Mouse (Mus musculus) limb, embryonic 12.5 days (tissue): Measurements from ENCODE around the gene Eif2s1. TPM values are rescaled to one million over a fixed set of nuclear protein-coding genes. Genes with fewer than 3 reads are reported as not detected.

Experiments used
- ATAC-seq: fragments of 200-750 bp; cut with Nextera tagmentation; 2 replicates; pipeline ENCODE4 v1.8.0; 2017; ENCODE audit warnings: low read depth, moderate TSS enrichment; ENCODE audit not compliant: insufficient number of reproducible peaks, insufficient read depth, low FRiP score, low TSS enrichment
- H3K27ac ChIP-seq: fragments of 300-500 bp; sonication (generic); 2 replicates; pipeline ENCODE4 v1.5.1; 2016; ENCODE audit warnings: mild to moderate bottlenecking, moderate library complexity
- H3K27me3 ChIP-seq: fragments of 300-500 bp; sonication (generic); 2 replicates; pipeline ENCODE4 v1.6.1; 2016; ENCODE audit warnings: mild to moderate bottlenecking, moderate library complexity
- H3K36me3 ChIP-seq: fragments of 300-500 bp; sonication (generic); 2 replicates; pipeline ENCODE4 v1.6.1; 2016; ENCODE audit warnings: mild to moderate bottlenecking, moderate library complexity
- H3K4me1 ChIP-seq: fragments of 300-500 bp; sonication (generic); replicated peaks from 2 replicates; pipeline ENCODE4 v1.6.1; 2016
- H3K4me2 ChIP-seq: fragments of 300-500 bp; sonication (generic); 2 replicates; pipeline ENCODE4 v1.6.1; 2016; ENCODE audit warnings: mild to moderate bottlenecking, moderate library complexity
- H3K4me3 ChIP-seq: fragments of 300-500 bp; sonication (generic); replicated peaks from 2 replicates; pipeline ENCODE4 v1.5.1; 2016; ENCODE audit warnings: mild to moderate bottlenecking
- H3K9ac ChIP-seq: fragments of 300-500 bp; sonication (generic); replicated peaks from 2 replicates; pipeline ENCODE4 v1.6.1; 2016; ENCODE audit warnings: mild to moderate bottlenecking, moderate library complexity
- H3K9me3 ChIP-seq: fragments of 300-500 bp; sonication (generic); 2 replicates; pipeline ENCODE4 v1.6.1; 2016; ENCODE audit warnings: mild to moderate bottlenecking, moderate library complexity
- WGBS: fragments of 180-500 bp; shearing (Covaris S2); methylation state at CpG from one replicate; pipeline ENCODE4 v1.1.7; 2016; 5-methylcytosine and 5-hydroxymethylcytosine counted together
- polyA plus RNA-seq: library from polyadenylated mRNA; unstranded; fragments of >200 nt; fragmentation: Nextera tagmentation; extraction: Ambion mirVana; gene quantifications from 2 replicates; pipeline ENCODE4 v1.2.1, GENCODE M21; 2016

Eif2s1 gene
- 213 and 228 TPM in 2 replicates for polyA plus RNA-seq

GRCm38 (mm10) chr12:78861496-78862253 lies at the start of gene Eif2s1, which contains the start of gene Atp6v1d:
Gene Eif2s1, plus strand, starts transcription at chr12:78861819.
Gene Atp6v1d, minus strand, starts transcription at chr12:78861638.
- H3K4me2 ChIP-seq, result peak within 1 kb of the TSS; percentile 85
- peak; percentile 100 for ATAC-seq

DNA sequence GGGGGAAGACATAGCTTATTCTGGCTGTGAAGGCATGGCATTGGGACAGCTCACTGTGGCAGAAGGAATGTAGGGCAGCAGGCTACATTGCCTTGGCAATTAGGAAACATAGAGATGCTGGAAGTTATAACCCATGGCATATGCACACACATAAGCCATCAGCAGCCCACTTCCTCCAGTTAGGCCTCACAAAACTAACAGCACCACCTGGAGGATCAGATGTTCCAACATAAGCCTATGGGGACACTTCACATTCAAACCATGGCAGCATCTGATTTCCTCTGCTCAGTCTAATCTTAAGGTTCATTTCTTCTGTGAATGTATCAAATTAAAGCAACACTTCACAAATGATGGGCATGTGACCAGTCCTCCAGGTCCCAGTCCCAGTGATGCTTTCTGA lies 47.2 kb upstream of the Eif2s1 start:
- H3K4me3 ChIP-seq, result no peak overlapping the region
- H3K4me2 ChIP-seq, result no peak overlapping the region
- no peaks in the 10 kb centered on the region for H3K4me1 ChIP-seq
- peaks cover 24% of the 10 kb centered on the region; the same call in 1 of the 2 replicates for H3K36me3 ChIP-seq
- no peak overlapping the region for H3K9ac ChIP-seq
- H3K27ac ChIP-seq, result no peak overlapping the region
- no peak for ATAC-seq
- H3K9me3 ChIP-seq, result no peaks in the 10 kb centered on the region
- H3K27me3 ChIP-seq, result no peaks in the 10 kb centered on the region

More at GRCm38 (mm10) chr12:78861496-78862253, at the start of gene Eif2s1, which contains the start of gene Atp6v1d:
- Histone ChIP-seq H3K27ac (peak within 1 kb of the TSS; percentile 92), H3K9ac (peak within 1 kb of the TSS; percentile 84), H3K4me3 (peak within 1 kb of the TSS; percentile 79), H3K4me1 (peaks cover 22% of the 10 kb centered on the region), H3K27me3 (no peaks in the 10 kb centered on the region), H3K36me3 (peaks cover 12% of the 10 kb centered on the region), H3K9me3 (no peaks in the 10 kb centered on the region)
- WGBS, result under 1% methylated on average over 55 of the region's 55 CpGs

DNA sequence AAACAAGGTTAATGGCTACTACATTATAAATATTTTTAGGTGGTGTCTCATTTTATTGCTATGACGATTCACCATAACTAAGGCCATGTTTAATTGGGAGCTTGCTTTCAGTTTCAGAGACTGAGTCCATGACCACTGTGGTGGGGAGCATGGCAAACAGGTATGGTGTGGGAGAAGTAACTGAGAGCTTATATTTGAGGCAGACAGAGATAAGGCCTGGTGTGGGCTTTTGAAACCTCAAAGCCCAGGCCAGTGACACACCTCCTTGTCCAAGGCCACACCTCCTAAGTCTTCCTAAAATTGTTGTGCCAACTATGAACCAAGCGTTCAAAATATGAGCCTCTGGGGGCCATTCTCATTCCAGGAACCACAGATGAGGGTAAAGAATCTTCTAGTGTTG lies 27.1 kb upstream of the Eif2s1 start:
- no peaks in the 10 kb centered on the region for H3K4me1 ChIP-seq
- no peak for ATAC-seq
- H3K9ac ChIP-seq, result no peak overlapping the region
- no peaks in the 10 kb centered on the region for H3K9me3 ChIP-seq
- H3K27me3 ChIP-seq, result no peaks in the 10 kb centered on the region
- H3K27ac ChIP-seq, result no peak overlapping the region
- H3K36me3 ChIP-seq, result peaks cover 64% of the 10 kb centered on the region
- no peak overlapping the region for H3K4me3 ChIP-seq
- 85% methylated on average over 2 of the region's 2 CpGs for WGBS
- H3K4me2 ChIP-seq, result no peak overlapping the region

DNA sequence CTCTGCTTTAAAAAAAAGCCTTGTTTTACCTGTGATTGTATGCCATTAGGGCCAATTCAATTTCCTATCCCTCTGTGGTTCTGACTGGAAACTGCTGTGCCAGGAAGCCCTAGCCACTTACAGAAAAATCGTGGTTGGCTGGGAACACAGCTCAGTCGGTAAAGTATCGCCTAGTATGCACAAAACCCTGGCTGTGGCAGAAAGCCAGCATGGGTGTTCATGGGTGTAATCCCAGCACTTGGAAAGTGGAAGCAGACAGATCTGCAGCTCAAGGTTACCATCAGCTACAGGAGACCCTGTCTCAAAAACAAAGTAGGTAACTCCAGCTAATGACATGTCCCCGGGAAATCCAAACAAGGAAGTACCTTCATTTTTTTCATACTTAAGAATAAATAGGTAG lies 21.7 kb upstream of the Eif2s1 start:
- no peak overlapping the region for H3K4me3 ChIP-seq
- no peaks in the 10 kb centered on the region for H3K27me3 ChIP-seq
- H3K36me3 ChIP-seq, result peaks cover 74% of the 10 kb centered on the region
- no peak overlapping the region for H3K4me2 ChIP-seq
- H3K9me3 ChIP-seq, result no peaks in the 10 kb centered on the region
- H3K4me1 ChIP-seq, result no peaks in the 10 kb centered on the region
- H3K9ac ChIP-seq, result no peak overlapping the region
- no peak for ATAC-seq
- H3K27ac ChIP-seq, result no peak overlapping the region
- WGBS, result 90% methylated on average over 4 of the region's 4 CpGs

DNA sequence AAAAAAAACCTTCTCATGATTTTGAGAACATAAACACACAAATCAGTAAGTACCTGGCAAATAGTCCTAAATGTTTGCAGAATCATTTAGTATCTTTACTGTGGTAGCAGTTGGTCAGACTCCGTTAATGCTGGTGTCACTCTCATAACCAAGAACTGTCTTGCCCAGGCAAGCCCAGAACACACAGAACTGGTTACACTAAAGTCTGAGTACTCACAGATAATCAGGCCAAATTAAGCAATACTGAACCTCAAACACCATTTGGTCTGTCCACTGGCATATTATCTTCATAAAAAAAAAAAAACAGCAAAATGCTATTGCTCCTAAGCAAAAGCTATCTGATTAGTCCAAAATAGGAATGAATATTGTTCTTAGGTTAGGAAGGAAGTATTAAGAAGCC lies 19.2 kb upstream of the Eif2s1 start:
- no peaks in the 10 kb centered on the region for H3K4me1 ChIP-seq
- no peak for ATAC-seq
- H3K4me3 ChIP-seq, result no peak overlapping the region
- peaks cover 68% of the 10 kb centered on the region for H3K36me3 ChIP-seq
- H3K27ac ChIP-seq, result no peak overlapping the region
- no peak overlapping the region for H3K9ac ChIP-seq
- no peaks in the 10 kb centered on the region for H3K27me3 ChIP-seq
- H3K9me3 ChIP-seq, result no peaks in the 10 kb centered on the region
- H3K4me2 ChIP-seq, result no peak overlapping the region
- WGBS, result 92% methylated on average over 1 of the region's 1 CpGs

- H3K27ac ChIP-seq, result no peak overlapping the region
- H3K4me2 ChIP-seq, result no peak overlapping the region
- H3K36me3 ChIP-seq, result peaks cover 60% of the 10 kb centered on the region
- H3K9me3 ChIP-seq, result no peaks in the 10 kb centered on the region
- H3K4me3 ChIP-seq, result no peak overlapping the region
- no peaks in the 10 kb centered on the region for H3K4me1 ChIP-seq
- ATAC-seq, result no peak
- 95% methylated on average over 4 of the region's 4 CpGs for WGBS
- no peaks in the 10 kb centered on the region for H3K27me3 ChIP-seq
- no peak overlapping the region for H3K9ac ChIP-seq
These were observed 13.4 kb upstream of the Eif2s1 start for GRCm38 (mm10) chr12:78848246-78848645.

DNA sequence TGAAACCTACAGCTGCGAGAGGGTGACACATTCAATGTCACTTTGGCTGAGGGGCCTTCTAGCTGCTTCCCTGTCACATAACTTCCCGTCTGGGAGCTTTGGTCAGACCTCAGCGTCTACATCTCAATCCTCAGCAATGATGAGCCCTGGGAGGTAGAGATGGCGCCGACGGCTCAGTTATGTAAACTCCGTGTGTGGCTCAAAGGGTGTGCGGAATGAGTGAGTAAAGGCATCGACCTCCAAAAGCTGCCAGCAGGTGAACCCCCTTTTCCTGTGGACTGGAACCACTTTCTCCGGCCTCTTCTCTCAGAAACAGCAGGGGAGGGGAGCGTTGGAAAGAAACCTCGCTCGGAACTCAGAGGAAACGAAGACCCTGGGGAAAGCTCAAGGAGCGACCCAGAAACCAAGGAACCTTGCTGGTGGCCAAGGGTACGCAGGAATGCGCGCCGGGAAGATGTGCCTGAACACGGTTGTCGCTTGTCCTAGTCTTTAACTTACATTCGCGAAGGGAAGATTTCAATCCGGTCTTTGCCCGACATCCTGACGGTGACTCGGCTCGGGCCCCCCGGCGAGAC lies 611 bp upstream of the Eif2s1 start:
- Histone ChIP-seq H3K27ac (0 out of 2 replicates have a peak overlapping the region, but pooled peaks have one; percentile 53), H3K4me1 (peaks cover 22% of the 10 kb centered on the region), H3K36me3 (peaks cover 15% of the 10 kb centered on the region), H3K27me3 (no peaks in the 10 kb centered on the region), H3K4me3 (peak overlapping the region; percentile 79), H3K9me3 (no peaks in the 10 kb centered on the region), H3K9ac (peak overlapping the region; percentile 66), H3K4me2 (peak overlapping the region; percentile 85)
- no peak for ATAC-seq
- WGBS, result 1% methylated on average over 30 of the region's 30 CpGs

- no peaks in the 10 kb centered on the region for H3K27me3 ChIP-seq
- peaks cover 22% of the 10 kb centered on the region for H3K4me1 ChIP-seq
- H3K9me3 ChIP-seq, result no peaks in the 10 kb centered on the region
- peaks cover 17% of the 10 kb centered on the region for H3K36me3 ChIP-seq
- H3K27ac ChIP-seq, result peak overlapping the region; percentile 92
- H3K4me3 ChIP-seq, result peak overlapping the region; percentile 79
- under 1% methylated on average over 22 of the region's 22 CpGs for WGBS
- no peak for ATAC-seq
- H3K4me2 ChIP-seq, result peak overlapping the region; percentile 79
- peak overlapping the region; percentile 84 for H3K9ac ChIP-seq
These were observed 673 bp downstream of the Eif2s1 start for GRCm38 (mm10) chr12:78862254-78862730.

GRCm38 (mm10) chr12:78865434-78865833 lies 3.8 kb downstream of the Eif2s1 start:
- Histone ChIP-seq H3K9me3 (no peaks in the 10 kb centered on the region), H3K27me3 (no peaks in the 10 kb centered on the region), H3K4me1 (peaks cover 11% of the 10 kb centered on the region), H3K27ac (no peak overlapping the region), H3K9ac (no peak overlapping the region), H3K4me3 (no peak overlapping the region), H3K4me2 (no peak overlapping the region), H3K36me3 (peaks cover 42% of the 10 kb centered on the region)
- WGBS, result 95% methylated on average over 1 of the region's 1 CpGs
- no peak for ATAC-seq

- Histone ChIP-seq H3K4me2 (no peak overlapping the region), H3K9me3 (no peaks in the 10 kb centered on the region), H3K27ac (no peak overlapping the region), H3K4me1 (peaks cover 2% of the 10 kb centered on the region), H3K4me3 (no peak overlapping the region), H3K9ac (no peak overlapping the region), H3K36me3 (peaks cover 57% of the 10 kb centered on the region), H3K27me3 (no peaks in the 10 kb centered on the region)
- no peak for ATAC-seq
- 91% methylated on average over 1 of the region's 1 CpGs for WGBS
These were observed 6.5 kb downstream of the Eif2s1 start for GRCm38 (mm10) chr12:78868115-78868514.

DNA sequence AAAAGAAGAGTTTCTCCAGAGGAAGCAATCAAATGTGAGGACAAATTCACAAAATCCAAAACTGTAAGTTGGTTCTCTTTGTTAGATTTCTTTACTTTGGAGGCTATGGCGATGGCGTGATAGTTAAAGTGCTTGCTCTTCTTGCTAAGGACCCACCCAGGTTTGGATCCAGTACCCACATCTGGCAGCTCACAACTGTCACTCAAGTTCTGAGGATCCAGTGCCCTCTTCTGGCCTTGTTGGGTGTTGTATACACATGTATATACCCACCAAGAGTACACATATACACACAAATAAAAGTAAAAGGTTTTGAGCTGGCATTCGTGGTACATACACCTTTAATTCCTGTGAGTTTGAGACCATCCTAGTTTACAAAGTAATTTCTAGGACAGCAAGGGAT lies 13.0 kb downstream of the Eif2s1 start:
- H3K4me2 ChIP-seq, result no peak overlapping the region
- 97% methylated on average over 3 of the region's 3 CpGs for WGBS
- H3K4me3 ChIP-seq, result no peak overlapping the region
- H3K36me3 ChIP-seq, result peaks cover 75% of the 10 kb centered on the region
- H3K27me3 ChIP-seq, result no peaks in the 10 kb centered on the region
- ATAC-seq, result no peak
- no peaks in the 10 kb centered on the region for H3K9me3 ChIP-seq
- H3K9ac ChIP-seq, result no peak overlapping the region
- no peaks in the 10 kb centered on the region for H3K4me1 ChIP-seq
- H3K27ac ChIP-seq, result no peak overlapping the region
